Mouse (Mus musculus) urinary bladder, adult 18-20 months (tissue): ENCODE data around the gene Arl6ip4.

Experiments used
- DNase-seq, 2 experiments: peaks; one replicate each; pipeline ENCODE4 v3.0.0; 2022; ENCODE audit warnings: low spot score in 2 of 2, mixed read lengths in 2 of 2

Gene Arl6ip4

DNA sequence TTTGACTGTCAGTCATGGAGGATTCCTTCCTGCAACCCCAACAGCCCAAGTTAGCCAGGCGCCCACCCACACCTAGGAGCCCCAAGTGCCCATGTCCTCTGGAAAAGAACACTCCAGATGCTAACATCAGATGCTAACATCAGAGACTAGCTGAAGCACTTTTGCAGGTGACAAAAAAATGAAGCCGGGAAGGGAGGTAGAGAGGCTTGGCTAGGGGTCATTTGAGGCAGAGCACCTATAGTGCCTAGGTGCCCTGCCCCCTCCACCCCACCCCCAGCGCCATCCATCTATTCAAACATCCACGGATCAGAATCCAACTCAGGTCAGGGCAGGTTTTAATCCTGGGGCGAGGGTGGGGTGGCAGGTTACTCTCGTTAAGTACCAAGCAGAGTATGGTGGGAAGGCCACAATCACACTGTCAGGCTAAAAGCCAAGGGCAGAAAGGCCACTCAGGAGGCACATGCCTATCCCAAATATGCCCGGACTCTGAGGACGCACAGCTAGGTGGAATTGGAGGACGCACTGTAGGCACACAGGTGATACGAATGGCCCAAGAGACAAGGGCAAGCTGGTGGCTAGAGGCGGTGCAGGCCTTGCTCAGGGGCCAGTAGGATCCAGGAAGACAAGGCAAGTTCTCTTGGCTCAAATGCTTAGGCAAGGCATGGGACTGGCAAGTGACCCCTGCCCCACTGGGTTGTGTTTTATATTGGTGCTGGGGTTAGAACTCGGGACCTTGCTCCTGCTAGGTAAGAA, 21.9 kb upstream of the Arl6ip4 start:
- no peak for DNase-seq

DNA sequence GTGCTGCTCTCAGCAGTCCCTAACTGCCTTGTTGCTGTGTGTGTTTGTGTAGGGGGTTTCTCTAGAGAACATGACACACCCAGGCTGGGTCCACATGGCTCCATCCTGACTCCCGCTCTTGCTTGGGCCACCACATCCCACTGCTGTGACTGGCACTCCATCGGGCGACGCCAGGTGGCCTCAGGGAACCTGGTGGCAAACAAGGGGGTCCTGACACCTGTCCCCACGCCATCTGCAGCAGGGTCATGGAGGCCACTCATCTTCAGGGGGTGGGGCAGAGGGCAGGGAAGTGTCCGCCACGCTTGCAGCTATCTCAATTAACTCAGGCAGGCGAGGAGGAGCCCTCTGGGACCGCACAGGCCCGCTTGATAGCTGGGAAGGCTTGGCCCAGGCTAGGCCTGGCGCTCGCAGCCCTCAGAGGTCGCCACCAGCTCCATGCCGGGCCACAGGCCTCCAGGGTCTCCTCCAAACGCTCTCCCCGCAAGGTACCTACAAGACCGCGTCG, 20.8 kb upstream of the Arl6ip4 start:
- DNase-seq: no peak

- peak; percentile 98 to 100 for DNase-seq
Measured at GRCm38 (mm10) chr5:124095596-124096232, 20.2 kb upstream of the Arl6ip4 start, which contains the start of gene Abcb9. Gene Abcb9, minus strand, starts transcription at chr5:124095798.

DNA sequence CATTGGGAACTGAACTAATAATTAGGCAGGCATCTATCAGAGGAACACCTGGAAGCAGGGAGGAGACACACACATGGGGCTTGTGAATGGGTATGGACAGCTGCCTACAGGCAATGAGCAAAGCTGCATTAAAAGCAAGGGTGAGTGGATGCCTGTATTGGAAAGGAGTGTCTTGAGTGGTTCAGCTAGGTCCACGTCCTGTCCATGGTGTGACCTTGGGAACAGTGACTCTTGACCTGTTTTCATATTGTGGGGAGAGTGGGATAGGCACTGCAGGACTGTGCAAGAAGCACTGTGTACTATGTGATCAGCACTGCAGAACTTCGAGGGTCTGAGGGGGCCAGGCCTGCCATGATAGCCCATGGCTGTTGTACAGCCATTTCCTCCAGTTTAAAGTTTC, 17.0 kb upstream of the Arl6ip4 start:
- DNase-seq: no peak

DNA sequence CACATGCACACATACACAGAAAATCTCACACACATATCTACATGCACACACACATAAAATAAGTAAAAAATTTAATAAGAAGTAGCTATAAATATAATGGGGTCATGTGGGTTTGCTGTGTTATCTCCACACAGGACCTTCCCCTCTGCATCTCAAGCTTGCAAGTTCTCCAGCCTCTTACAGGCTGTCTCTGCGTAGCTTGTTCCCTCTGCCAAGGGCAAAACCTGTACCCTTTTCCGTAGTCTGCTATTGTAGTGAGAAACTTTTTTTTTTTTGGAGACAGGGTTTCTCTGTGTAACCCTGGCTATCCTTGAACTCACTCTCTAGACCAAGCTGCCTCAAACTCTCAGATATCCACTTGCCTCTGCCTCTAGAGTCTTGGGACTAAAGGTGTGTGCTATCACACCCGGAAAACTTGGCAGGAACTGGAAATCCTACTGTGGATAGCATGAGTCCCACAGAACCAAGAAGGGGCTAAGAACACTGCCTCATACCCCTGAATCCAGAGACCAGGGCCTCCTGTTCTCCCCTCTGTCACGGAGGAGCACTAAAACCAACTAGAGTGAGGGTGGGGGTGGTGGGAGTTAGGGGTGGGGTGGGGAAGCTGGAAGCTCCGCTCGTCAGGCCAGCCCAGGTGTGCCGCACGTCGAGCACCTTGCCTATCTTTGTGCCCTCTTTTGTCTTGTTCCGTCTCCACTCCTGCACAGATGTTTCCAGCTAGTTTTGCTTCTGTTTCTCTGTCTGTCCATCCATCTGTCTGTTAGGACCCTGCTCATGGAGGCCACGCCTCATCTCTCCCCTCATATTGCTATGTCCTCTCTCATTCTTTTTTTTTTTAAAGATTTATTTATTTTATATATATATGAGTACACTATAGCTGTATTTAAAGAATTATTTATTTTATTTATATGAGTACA, 15.5 kb upstream of the Arl6ip4 start:
- DNase-seq: no peak

- no peak for DNase-seq
Measured at GRCm38 (mm10) chr5:124102326-124102725, 13.6 kb upstream of the Arl6ip4 start.

DNA sequence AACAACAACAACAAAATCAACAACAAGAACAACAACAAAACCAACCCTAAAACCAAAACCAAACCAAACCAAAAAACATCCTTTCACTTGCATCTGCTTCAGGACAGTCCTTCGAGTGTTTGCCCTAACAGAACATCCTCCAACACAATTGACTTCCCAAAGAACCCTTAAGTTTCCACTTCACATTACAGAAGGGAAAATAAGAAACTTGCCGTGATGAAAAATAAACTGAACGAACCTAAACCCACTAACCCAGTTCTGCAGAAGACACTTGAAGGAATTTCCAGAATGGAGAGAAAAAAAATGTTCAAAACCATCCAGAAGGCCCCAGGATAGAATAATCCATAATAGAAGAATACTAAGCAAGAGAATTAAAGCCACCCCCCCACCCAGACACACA, 12.9 kb upstream of the Arl6ip4 start:
- DNase-seq: no peak

- no peak for DNase-seq
Measured at GRCm38 (mm10) chr5:124103552-124103951, 12.3 kb upstream of the Arl6ip4 start.

- DNase-seq: no peak
Measured at GRCm38 (mm10) chr5:124111077-124111741, 4.7 kb upstream of the Arl6ip4 start.

GRCm38 (mm10) chr5:124111742-124112497, 4.0 kb upstream of the Arl6ip4 start, which contains the start of gene Ogfod2:
Gene Ogfod2, plus strand, starts transcription at chr5:124112297.
- peak; percentile 92 to 95 for DNase-seq

DNA sequence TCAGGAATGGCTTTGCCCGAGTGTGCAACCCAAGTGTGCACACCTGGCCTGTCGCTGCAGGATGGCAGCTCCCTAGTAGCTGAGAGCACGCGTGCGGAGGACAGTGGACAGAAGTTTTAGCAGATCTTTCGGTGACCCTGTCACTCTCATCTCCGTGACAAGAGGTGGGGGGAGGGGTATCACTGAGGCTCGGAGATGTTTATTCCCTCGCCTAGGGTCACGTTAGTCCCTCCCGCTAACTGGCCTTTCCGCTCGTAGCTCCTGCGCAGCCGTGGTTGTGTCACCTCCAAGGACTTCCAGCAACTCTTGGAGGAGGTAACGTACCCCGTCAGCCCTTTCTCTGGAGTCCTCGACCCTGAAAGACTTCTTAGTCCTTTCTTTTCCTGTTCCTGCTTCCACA, 3.4 kb upstream of the Arl6ip4 start:
- no peak for DNase-seq

- peak in 1 of 2 experiments; percentile 33 for DNase-seq
Measured at GRCm38 (mm10) chr5:124113030-124113429, 2.9 kb upstream of the Arl6ip4 start.

DNA sequence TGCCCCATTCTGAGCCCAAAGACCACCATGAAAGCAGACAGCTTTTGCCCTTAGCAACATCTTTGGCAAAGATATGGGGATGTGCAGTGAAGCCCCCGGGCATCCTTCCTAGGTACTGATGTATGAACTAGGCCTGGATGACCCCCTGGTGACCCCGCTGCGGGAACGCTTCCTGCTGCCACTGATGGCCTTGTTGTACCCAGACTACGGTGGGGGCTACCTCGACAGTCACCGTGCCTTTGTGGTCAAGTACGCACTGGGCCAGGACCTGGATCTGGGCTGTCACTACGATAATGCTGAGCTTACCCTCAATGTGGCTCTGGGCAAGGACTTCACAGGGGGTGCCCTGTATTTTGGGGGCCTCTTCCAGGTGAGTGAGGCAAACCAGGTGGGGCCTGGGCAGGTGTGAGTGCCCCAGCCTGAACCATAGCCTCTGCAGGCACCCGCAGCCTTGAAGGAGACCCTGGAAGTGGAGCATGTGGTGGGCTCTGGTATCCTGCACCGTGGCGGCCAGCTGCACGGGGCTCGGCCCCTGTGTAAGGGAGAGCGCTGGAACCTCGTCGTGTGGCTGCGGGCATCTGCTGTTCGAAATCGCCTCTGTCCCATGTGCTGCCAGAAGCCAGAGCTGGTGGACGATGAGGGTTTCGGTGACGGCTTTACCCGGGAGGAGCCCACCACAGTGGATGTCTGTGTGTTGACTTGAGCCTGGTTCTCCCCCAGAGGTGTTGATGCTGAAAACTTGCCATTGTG, 1.4 kb upstream of the Arl6ip4 start:
- no peak for DNase-seq

DNA sequence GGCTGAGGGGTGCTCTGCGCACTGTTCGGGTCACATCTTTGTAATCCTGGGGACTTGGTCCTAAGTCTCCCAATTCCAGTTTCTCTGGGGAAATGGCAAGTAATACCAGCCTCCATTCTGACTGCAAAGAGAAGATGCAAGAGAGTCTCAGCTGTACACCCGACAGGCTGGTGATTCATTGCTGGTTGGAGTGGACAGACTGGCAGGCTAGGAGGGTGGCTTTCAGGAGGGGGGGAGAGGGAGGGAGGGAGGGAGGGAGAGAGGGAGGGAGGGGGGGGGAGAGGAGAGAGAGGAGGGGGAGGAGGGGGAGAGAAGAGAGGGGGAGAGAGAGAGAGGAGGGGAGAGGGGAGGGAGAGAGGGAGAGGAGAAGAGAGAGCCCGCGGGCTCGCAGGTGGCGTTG, 358 bp upstream of the Arl6ip4 start:
- no peak for DNase-seq

DNA sequence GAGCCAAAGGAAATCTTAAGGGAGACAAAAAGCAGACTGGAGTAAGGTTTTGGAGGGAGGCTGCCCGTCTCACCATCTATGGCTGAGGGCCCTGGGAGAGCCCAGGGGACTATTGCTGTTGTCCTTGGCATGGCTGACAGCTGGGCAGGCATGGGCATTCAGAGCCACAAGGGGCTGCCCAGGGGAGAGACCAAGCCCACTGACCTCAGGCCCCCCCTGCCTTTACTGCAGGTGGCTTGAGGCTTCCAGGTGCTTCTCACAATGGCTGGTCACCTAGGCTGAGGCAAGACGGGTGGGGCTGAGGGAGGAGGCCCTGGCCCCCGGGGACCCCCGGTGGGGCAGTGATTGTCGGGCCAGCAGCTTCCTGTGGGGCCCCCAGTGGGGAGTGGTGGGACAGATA, 3.3 kb downstream of the Arl6ip4 start:
- no peak for DNase-seq

GRCm38 (mm10) chr5:124122357-124122756, 6.5 kb downstream of the Arl6ip4 start:
- DNase-seq: no peak

DNA sequence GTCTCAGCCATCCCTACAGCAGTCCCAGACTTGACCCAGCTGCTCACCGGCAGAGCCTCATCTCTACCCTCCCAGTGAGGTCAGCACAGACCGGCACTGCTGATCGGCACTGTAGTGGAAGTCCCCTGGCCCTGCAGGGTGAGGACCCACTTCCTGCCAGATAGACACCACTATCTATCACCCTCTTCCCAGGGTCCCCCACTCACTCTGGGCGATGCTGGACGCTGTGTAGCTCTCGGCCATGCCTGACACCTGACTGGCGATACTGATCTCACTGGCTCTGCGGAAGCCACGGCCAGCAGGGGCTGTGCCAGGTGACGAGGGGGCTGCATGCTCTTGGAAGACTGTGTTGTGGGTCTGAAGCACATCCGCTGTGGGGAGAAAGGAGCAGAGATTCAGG, 9.2 kb downstream of the Arl6ip4 start:
- no peak for DNase-seq

DNA sequence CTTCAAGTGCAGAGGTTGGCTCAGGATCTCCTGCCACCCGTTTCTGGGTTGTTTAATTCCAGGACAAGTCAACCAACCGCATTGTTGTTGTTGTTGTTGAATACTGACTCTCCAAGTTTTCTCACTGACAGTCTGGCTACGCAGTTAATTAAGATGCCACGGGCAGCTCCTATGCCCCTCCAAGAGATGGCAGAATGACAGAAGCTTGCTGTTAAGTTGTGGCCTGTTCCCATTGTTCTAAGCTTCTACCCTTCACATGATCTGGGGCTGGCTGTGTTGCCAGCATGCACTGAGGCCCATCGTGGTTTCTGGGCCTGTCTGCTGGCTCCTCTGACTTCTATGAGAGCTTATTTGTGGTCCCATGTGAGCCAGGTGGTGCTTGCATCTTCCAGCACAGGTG, 18.4 kb downstream of the Arl6ip4 start:
- DNase-seq: no peak

DNA sequence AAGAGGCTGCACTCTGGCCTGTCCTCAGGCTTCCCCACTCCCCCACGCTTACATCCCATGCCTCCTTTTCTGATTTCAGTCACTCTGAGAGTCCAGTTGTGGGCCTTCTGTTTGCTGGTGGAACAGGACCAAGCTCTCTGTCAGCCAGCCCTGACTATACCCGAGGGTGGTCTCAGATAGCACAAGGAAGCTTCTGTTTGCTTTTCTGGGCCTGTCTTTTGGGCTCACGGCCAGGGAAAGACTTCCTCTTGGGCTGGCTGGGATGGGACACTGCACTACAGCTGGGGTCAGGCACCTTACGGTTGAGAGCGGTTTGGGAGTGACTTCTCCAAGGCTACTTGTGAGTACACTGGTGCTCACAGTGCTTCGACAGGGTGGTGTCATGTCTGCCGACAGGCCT, 22.2 kb downstream of the Arl6ip4 start:
- no peak for DNase-seq

GRCm38 (mm10) chr5:124149028-124149427, 33.1 kb downstream of the Arl6ip4 start:
- no peak for DNase-seq
